Mouse (Mus musculus) intestine, embryonic 14.5 days (tissue): Measurements from ENCODE around the gene Siglecg. TPM values are rescaled to one million over a fixed set of nuclear protein-coding genes. Genes with fewer than 3 reads are reported as not detected.

Experiments used
- ATAC-seq: fragments of 200-750 bp; cut with Nextera tagmentation; replicated peaks from 2 replicates; pipeline ENCODE4 v1.8.0; 2017; ENCODE audit warnings: low read depth, moderate number of reproducible peaks, moderate TSS enrichment, moderate library complexity; ENCODE audit not compliant: low FRiP score, low TSS enrichment
- DNase-seq: peaks from one replicate; pipeline ENCODE4 v3.0.0-alpha.2; 2018; ENCODE audit warnings: low spot score
- H3K27ac ChIP-seq: fragments of 300-500 bp; sonication (generic); 2 replicates; pipeline ENCODE4 v1.5.1; 2014; ENCODE audit warnings: low read depth, mild to moderate bottlenecking, control low read depth
- H3K27me3 ChIP-seq: fragments of 300-500 bp; sonication (generic); replicated peaks from 2 replicates; pipeline ENCODE4 v1.6.1; 2014; ENCODE audit warnings: low read length, control low read depth; ENCODE audit not compliant: control insufficient read depth, insufficient read depth
- H3K36me3 ChIP-seq: fragments of 300-500 bp; sonication (generic); 2 replicates; pipeline ENCODE4 v1.6.1; 2014; ENCODE audit warnings: low read length, control low read depth; ENCODE audit not compliant: control insufficient read depth, insufficient read depth
- H3K4me1 ChIP-seq: fragments of 300-500 bp; sonication (generic); replicated peaks from 2 replicates; pipeline ENCODE4 v1.6.1; 2014; ENCODE audit warnings: low read length, control low read depth, mixed read lengths; ENCODE audit not compliant: control insufficient read depth, insufficient read depth
- H3K4me2 ChIP-seq: fragments of 300-500 bp; sonication (generic); 2 replicates; pipeline ENCODE4 v1.6.1; 2014; ENCODE audit warnings: low read length
- H3K4me3 ChIP-seq: fragments of 300-500 bp; sonication (generic); 2 replicates; pipeline ENCODE4 v1.5.1; 2014; ENCODE audit warnings: low read depth, low read length, control low read depth, mixed read lengths
- H3K9ac ChIP-seq: fragments of 300-500 bp; sonication (generic); 2 replicates; pipeline ENCODE4 v1.6.1; 2014; ENCODE audit warnings: mild to moderate bottlenecking, low read length
- H3K9me3 ChIP-seq: fragments of 300-500 bp; sonication (generic); 2 replicates; pipeline ENCODE4 v1.6.1; 2016; ENCODE audit warnings: low read length, control low read depth; ENCODE audit not compliant: control insufficient read depth
- WGBS: fragments of 180-500 bp; shearing (Covaris S2); extraction: QIAGEN DNeasy Blood & Tissue Kit; methylation state at CpG from one replicate; pipeline ENCODE4 v1.1.7; 2014; 5-methylcytosine and 5-hydroxymethylcytosine counted together
- polyA plus RNA-seq: library from polyadenylated mRNA; unstranded; fragments of >200 nt; fragmentation: Nextera tagmentation; extraction: Ambion mirVana; gene quantifications from 2 replicates; pipeline ENCODE4 v1.2.1, GENCODE M21; 2014

Gene Siglecg
- polyA plus RNA-seq, 1 experiment from 2014 or later: 0.31 TPM

GRCm38 (mm10) chr7:43436341-43437255 lies 28.6 kb downstream of the Siglecg start, which contains the start of gene Nkg7:
Gene Nkg7, plus strand, starts transcription at chr7:43437073.
- no peak within 1 kb of the TSS for H3K4me2 ChIP-seq
- no peak within 1 kb of the TSS for H3K27ac ChIP-seq
- WGBS: 73% methylated on average over 10 of the region's 10 CpGs
- no peak within 1 kb of the TSS for H3K4me3 ChIP-seq
- ATAC-seq: no peak
- no peak within 1 kb of the TSS for H3K9ac ChIP-seq
- H3K36me3 ChIP-seq: no peaks in the 10 kb centered on the region
- no peak for DNase-seq
- H3K9me3 ChIP-seq: no peaks in the 10 kb centered on the region
- H3K4me1 ChIP-seq: no peaks in the 10 kb centered on the region
- H3K27me3 ChIP-seq: no peaks in the 10 kb centered on the region

- 78% methylated on average over 4 of the region's 4 CpGs for WGBS
- no peaks in the 10 kb centered on the region for H3K36me3 ChIP-seq
- no peaks in the 10 kb centered on the region for H3K9me3 ChIP-seq
- DNase-seq: no peak
- ATAC-seq: no peak
- no peak overlapping the region for H3K9ac ChIP-seq
- H3K27me3 ChIP-seq: no peaks in the 10 kb centered on the region
- peaks cover 3% of the 10 kb centered on the region; the same call in 1 of the 2 replicates for H3K4me1 ChIP-seq
- no peak overlapping the region for H3K27ac ChIP-seq
- no peak overlapping the region for H3K4me3 ChIP-seq
- H3K4me2 ChIP-seq: no peak overlapping the region
These were observed 30.6 kb downstream of the Siglecg start for GRCm38 (mm10) chr7:43438611-43439010.

- WGBS: 77% methylated on average over 6 of the region's 6 CpGs
- Histone ChIP-seq H3K27ac (no peak within 1 kb of the TSS), H3K4me3 (no peak within 1 kb of the TSS), H3K4me1 (peaks cover 10% of the 10 kb centered on the region), H3K27me3 (no peaks in the 10 kb centered on the region), H3K9me3 (no peaks in the 10 kb centered on the region), H3K36me3 (no peaks in the 10 kb centered on the region), H3K4me2 (no peak within 1 kb of the TSS), H3K9ac (no peak within 1 kb of the TSS)
- DNase-seq (no peak), ATAC-seq (no peak)
These were observed 32.5 kb downstream of the Siglecg start, which contains the start of gene Cldnd2 for GRCm38 (mm10) chr7:43440482-43440881. Gene Cldnd2, plus strand, starts transcription at chr7:43440782.

- Histone ChIP-seq H3K27ac (no peak overlapping the region), H3K9me3 (no peaks in the 10 kb centered on the region), H3K36me3 (no peaks in the 10 kb centered on the region), H3K4me1 (peaks cover 10% of the 10 kb centered on the region), H3K27me3 (no peaks in the 10 kb centered on the region), H3K9ac (no peak overlapping the region), H3K4me3 (no peak overlapping the region), H3K4me2 (no peak overlapping the region)
- WGBS: 88% methylated on average over 3 of the region's 3 CpGs
- DNase-seq (no peak), ATAC-seq (no peak)
These were observed 33.1 kb downstream of the Siglecg start for GRCm38 (mm10) chr7:43441071-43441470.

DNA sequence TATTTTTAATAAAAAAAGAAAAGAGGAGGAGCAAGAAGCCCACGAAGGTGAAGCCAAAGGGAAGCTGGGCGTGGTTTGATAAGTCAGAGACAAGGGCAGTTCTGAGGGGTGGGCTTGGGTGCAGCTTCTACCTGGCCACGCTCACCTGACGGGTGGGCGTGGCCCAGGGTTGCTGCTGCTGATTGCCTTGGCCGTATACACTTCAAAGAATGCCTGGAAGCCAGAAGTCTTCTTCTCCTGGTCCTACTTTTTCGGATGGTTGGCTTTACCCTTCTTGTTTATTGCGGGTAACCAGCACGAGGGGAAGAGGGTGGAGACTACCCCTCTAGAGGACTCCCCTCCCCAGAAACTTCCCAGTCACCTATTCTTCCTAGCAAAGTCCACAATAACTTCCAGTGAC lies 34.7 kb downstream of the Siglecg start:
- no peaks in the 10 kb centered on the region for H3K9me3 ChIP-seq
- H3K4me2 ChIP-seq: peak overlapping the region; percentile 91
- 2% methylated on average over 9 of the region's 9 CpGs for WGBS
- H3K27me3 ChIP-seq: no peaks in the 10 kb centered on the region
- H3K4me1 ChIP-seq: peaks cover 10% of the 10 kb centered on the region
- peak overlapping the region; percentile 61 for H3K9ac ChIP-seq
- ATAC-seq: 0 out of 2 replicates have a peak, but pooled peaks have one; percentile 12
- H3K4me3 ChIP-seq: peak overlapping the region; percentile 63
- H3K36me3 ChIP-seq: no peaks in the 10 kb centered on the region
- DNase-seq: peak; percentile 55
- peak overlapping the region; percentile 98 for H3K27ac ChIP-seq

- Histone ChIP-seq H3K4me1 (peaks cover 10% of the 10 kb centered on the region), H3K4me3 (peak overlapping the region; percentile 63), H3K36me3 (no peaks in the 10 kb centered on the region), H3K4me2 (peak overlapping the region; percentile 91), H3K9ac (peak overlapping the region; percentile 61), H3K27ac (peak overlapping the region; percentile 98), H3K9me3 (no peaks in the 10 kb centered on the region), H3K27me3 (no peaks in the 10 kb centered on the region)
- ATAC-seq: peak; percentile 91
- 1% methylated on average over 36 of the region's 36 CpGs for WGBS
- peak; percentile 89 for DNase-seq
These were observed 35.3 kb downstream of the Siglecg start for GRCm38 (mm10) chr7:43443126-43443916.

DNA sequence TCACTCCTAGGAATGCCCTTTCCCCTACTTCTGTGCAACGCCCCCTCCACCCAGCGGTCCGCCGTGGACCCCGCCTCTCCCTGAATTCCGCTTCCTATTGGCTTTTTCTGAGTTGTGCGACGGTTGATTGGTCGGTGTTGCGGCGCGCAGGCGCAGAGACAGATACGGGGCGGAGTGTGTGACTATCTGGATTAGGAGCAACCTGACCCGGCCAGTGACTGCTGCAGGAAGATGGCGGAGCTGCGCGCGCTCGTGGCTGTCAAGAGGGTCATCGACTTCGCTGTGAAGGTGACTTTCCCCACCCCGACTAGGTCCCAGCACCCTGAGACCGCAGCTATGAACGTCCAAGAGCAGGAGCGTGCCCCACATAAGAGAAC lies 35.9 kb downstream of the Siglecg start, which contains the start of the genes Etfb and Gm45233:
Gene Etfb (plus strand): TSS at position 167 of the 377 bp plus-strand sequence.
Gene Gm45233 (plus strand): TSS at position 212 of the 377 bp plus-strand sequence.
- no peaks in the 10 kb centered on the region for H3K36me3 ChIP-seq
- H3K9me3 ChIP-seq: no peaks in the 10 kb centered on the region
- under 1% methylated on average over 27 of the region's 27 CpGs for WGBS
- peak within 1 kb of the TSS; percentile 98 for H3K27ac ChIP-seq
- H3K27me3 ChIP-seq: no peaks in the 10 kb centered on the region
- DNase-seq (no peak), ATAC-seq (peak; percentile 95)
- H3K4me1 ChIP-seq: peaks cover 10% of the 10 kb centered on the region
- peak within 1 kb of the TSS; percentile 91 for H3K4me2 ChIP-seq
- H3K9ac ChIP-seq: peak within 1 kb of the TSS; percentile 61
- peak within 1 kb of the TSS; percentile 63 for H3K4me3 ChIP-seq

GRCm38 (mm10) chr7:43447801-43448200 lies 39.8 kb downstream of the Siglecg start:
- Histone ChIP-seq H3K4me3 (no peak overlapping the region), H3K27ac (no peak overlapping the region), H3K27me3 (no peaks in the 10 kb centered on the region), H3K4me2 (no peak overlapping the region), H3K4me1 (peaks cover 7% of the 10 kb centered on the region), H3K36me3 (peaks cover 18% of the 10 kb centered on the region), H3K9me3 (no peaks in the 10 kb centered on the region), H3K9ac (no peak overlapping the region)
- DNase-seq (no peak), ATAC-seq (no peak)
- 91% methylated on average over 4 of the region's 4 CpGs for WGBS
